Mouse (Mus musculus) hindbrain, embryonic 12.5 days (tissue): Measurements from ENCODE around the gene Zfyve21. TPM values are rescaled to one million over a fixed set of nuclear protein-coding genes. Genes with fewer than 3 reads are reported as not detected.

Experiments used
- ATAC-seq: fragments of 200-750 bp; cut with Nextera tagmentation; 2 replicates; pipeline ENCODE4 v1.8.0; 2017; ENCODE audit warnings: moderate TSS enrichment; ENCODE audit not compliant: low FRiP score
- H3K27ac ChIP-seq: fragments of 300-500 bp; sonication (generic); 2 replicates; pipeline ENCODE4 v1.5.1; 2016; ENCODE audit warnings: mild to moderate bottlenecking
- H3K27me3 ChIP-seq: fragments of 300-500 bp; sonication (generic); 2 replicates; pipeline ENCODE4 v1.6.1; 2016; ENCODE audit warnings: mild to moderate bottlenecking
- H3K36me3 ChIP-seq: fragments of 300-500 bp; sonication (generic); 2 replicates; pipeline ENCODE4 v1.6.1; 2016; ENCODE audit warnings: mild to moderate bottlenecking
- H3K4me1 ChIP-seq: fragments of 300-500 bp; sonication (generic); 2 replicates; pipeline ENCODE4 v1.6.1; 2016
- H3K4me2 ChIP-seq: fragments of 300-500 bp; sonication (generic); replicated peaks from 2 replicates; pipeline ENCODE4 v1.6.1; 2016; ENCODE audit warnings: mild to moderate bottlenecking
- H3K4me3 ChIP-seq: fragments of 300-500 bp; sonication (generic); 2 replicates; pipeline ENCODE4 v1.5.1; 2016; ENCODE audit warnings: mild to moderate bottlenecking
- H3K9ac ChIP-seq: fragments of 300-500 bp; sonication (generic); 2 replicates; pipeline ENCODE4 v1.6.1; 2016; ENCODE audit warnings: mild to moderate bottlenecking, moderate library complexity
- H3K9me3 ChIP-seq: fragments of 300-500 bp; sonication (generic); replicated peaks from 2 replicates; pipeline ENCODE4 v1.6.1; 2016; ENCODE audit warnings: mild to moderate bottlenecking
- WGBS: fragments of 180-500 bp; shearing (Covaris S2); methylation state at CpG from one replicate; pipeline ENCODE4 v1.1.7; 2016; 5-methylcytosine and 5-hydroxymethylcytosine counted together
- polyA plus RNA-seq: library from polyadenylated mRNA; unstranded; fragments of >200 nt; fragmentation: Nextera tagmentation; extraction: Ambion mirVana; gene quantifications from 2 replicates; pipeline ENCODE4 v1.2.1, GENCODE M21; 2016

Zfyve21 gene
- polyA plus RNA-seq, 1 experiment from 2014 or later, result 56.8 TPM

DNA sequence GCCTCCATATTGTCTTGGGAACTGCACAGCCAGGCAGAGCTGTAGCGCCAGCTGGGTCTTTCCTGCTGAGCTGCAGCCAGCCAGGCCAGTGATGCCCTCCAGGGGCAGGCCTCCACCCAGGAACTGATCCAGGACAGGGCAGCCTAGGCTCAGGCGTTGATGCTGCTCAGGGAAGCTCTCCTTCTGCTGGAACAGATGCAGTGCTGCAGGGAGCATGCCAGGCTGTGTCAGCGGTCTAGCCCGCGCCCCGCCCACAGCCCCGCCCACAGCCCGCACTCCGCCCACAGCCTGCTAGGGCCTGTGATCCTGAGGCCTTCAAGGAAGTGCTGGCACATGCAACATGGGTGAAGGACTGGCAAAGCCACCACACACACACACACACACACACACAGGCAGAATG is 4.2 kb upstream of the Zfyve21 start:
- Histone ChIP-seq H3K4me2 (0 out of 2 replicates have a peak overlapping the region, but pooled peaks have one; percentile 5), H3K36me3 (peaks cover 43% of the 10 kb centered on the region), H3K9me3 (no peaks in the 10 kb centered on the region), H3K4me3 (no peak overlapping the region), H3K4me1 (peaks cover 24% of the 10 kb centered on the region), H3K27me3 (no peaks in the 10 kb centered on the region), H3K9ac (peak overlapping the region; percentile 39; the same call in 1 of the 2 replicates), H3K27ac (peak overlapping the region; percentile 71)
- ATAC-seq, result peak; percentile 15
- 10% methylated on average over 9 of the region's 9 CpGs for WGBS

DNA sequence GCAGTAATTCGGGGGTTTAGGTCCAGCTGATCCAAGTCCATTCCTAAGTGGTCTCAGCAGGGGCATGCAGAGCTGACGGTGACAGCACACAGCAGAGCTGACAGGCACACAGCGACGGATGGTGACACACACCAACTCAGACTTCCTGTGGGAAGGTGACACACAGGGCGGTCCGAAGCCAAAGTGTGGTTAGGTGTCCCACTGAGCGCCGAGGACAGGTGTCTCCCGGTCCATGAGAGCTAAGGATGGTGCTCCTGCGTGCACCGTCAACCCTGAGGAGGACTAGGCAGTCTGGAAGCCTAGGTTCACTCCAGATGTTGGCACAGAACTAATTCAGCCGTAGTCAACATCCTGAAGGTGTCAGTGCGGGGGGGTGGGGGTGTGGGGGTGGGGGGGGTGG is 1.9 kb upstream of the Zfyve21 start:
- 86% methylated on average over 13 of the region's 13 CpGs for WGBS
- H3K4me2 ChIP-seq, result no peak overlapping the region
- no peaks in the 10 kb centered on the region for H3K9me3 ChIP-seq
- no peak overlapping the region for H3K9ac ChIP-seq
- no peak for ATAC-seq
- peaks cover 21% of the 10 kb centered on the region for H3K36me3 ChIP-seq
- no peaks in the 10 kb centered on the region for H3K27me3 ChIP-seq
- no peak overlapping the region for H3K4me3 ChIP-seq
- H3K4me1 ChIP-seq, result peaks cover 46% of the 10 kb centered on the region
- no peak overlapping the region for H3K27ac ChIP-seq

DNA sequence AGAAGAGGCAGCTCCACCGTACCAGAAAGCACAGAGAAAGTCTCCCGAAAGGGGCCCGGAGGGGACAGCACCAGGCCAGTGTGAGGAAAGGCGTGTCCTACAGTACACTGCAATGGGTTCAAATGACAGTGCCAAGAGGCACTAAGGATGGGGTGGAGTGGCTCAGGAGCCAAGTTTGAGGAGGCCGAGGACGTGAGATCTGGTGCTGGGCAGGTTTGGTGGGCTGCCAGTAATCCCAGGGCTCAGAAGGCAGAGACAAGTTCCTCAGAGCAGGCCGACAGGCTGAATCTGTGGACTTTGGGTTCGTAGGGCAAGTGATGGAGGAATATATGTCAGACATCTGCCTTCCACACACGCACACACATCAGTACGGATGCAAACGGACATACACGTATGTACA is 1.4 kb upstream of the Zfyve21 start:
- H3K4me1 ChIP-seq, result peaks cover 47% of the 10 kb centered on the region
- peak overlapping the region; percentile 74 for H3K4me3 ChIP-seq
- H3K27ac ChIP-seq, result no peak overlapping the region
- H3K9me3 ChIP-seq, result no peaks in the 10 kb centered on the region
- peaks cover 16% of the 10 kb centered on the region for H3K36me3 ChIP-seq
- 68% methylated on average over 12 of the region's 12 CpGs for WGBS
- no peaks in the 10 kb centered on the region for H3K27me3 ChIP-seq
- H3K9ac ChIP-seq, result no peak overlapping the region
- no peak for ATAC-seq
- peak overlapping the region; percentile 74 for H3K4me2 ChIP-seq

DNA sequence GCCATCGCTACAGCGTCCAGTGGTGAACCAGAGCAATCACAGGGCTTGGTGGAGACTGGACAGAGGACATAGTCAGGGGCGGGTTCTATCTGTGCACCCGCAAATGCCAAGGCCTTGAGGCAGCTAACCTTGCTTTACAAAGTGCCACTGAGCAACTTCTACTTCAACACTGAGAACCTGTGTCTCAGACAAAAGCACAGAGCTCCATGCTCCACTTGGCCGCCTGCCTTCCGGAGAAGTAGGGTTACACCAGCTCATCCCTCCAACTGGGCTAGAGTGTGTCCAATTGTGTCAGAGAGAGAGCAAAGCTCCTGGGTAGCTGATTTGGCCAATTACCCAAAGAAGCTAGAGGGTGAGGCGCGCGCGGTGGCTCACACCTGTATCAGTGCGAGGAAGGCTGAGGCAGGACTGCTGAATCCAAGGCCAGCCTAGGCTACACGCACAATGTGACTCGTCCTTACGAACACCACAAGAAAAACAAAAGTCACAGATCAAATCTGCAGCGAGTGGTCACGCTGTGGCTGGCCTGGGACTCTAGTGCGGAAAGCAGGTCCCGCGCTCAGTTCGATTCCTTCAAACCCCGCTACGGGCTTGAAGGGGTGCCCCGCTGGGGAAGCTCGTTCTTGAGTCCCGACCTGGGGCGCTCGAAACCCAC is 732 bp upstream of the Zfyve21 start:
- H3K4me1 ChIP-seq, result peaks cover 47% of the 10 kb centered on the region

DNA sequence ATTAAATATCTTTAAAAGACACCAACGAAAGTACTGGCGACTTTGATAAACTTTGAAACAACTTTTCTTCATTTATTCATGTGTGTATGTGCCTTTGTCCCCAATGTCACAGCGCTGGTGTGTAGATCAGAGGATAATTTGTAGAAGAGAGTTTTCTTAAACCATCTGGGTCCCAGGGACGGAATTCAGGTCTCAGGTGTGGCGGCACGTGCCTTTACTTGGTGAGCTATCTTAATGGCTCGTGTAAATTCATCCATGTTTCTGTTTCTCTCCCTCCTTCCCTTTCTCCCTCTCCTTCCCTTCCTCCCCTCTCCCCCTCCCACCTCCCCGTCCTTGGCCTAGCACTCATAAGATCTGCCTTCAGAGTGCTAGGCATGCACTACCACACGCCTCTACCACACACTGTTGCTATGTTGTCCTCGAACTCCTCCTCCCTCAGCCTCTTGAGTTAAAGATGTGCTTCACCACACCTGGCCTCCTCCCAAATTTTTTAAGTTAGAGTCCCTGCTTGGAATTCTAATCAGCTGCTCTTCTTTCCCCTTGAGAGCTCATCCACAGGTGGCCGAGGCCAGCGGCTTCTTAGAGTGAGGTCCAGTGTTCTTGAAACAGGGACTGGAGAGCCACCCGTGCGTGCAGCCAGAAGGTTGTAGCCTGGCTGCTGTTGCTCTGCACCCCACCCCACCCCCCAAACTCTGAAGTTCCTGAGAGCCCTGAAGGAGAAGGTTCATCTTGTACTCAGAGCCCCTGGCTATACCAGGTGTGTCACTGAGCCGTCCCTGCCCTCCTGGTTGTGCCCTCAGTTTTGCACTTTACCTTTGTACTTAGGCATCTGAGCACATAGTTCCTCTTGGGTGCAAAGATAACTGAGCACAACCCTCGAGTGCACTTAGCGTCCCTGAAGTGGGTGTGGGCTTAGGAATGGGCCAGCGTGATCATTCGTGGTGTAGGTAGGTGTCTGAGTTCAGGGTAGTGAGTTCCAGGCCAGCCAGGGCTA is 1.1 kb downstream of the Zfyve21 start:
- Histone ChIP-seq H3K27me3 (no peaks in the 10 kb centered on the region), H3K36me3 (no peaks in the 10 kb centered on the region), H3K4me1 (peaks cover 37% of the 10 kb centered on the region), H3K27ac (no peak overlapping the region), H3K9me3 (no peaks in the 10 kb centered on the region), H3K9ac (peak overlapping the region; percentile 77), H3K4me3 (peak overlapping the region; percentile 74), H3K4me2 (peak overlapping the region; percentile 88)
- ATAC-seq, result no peak
- WGBS, result 28% methylated on average over 19 of the region's 19 CpGs

More for the DNA sequence above, 732 bp upstream of the Zfyve21 start:
- peak overlapping the region; percentile 74 for H3K4me2 ChIP-seq
- H3K9ac ChIP-seq, result peak overlapping the region; percentile 56
- no peaks in the 10 kb centered on the region for H3K27me3 ChIP-seq
- H3K4me3 ChIP-seq, result peak overlapping the region; percentile 74
- H3K27ac ChIP-seq, result no peak overlapping the region
- H3K36me3 ChIP-seq, result peaks cover 10% of the 10 kb centered on the region
- no peaks in the 10 kb centered on the region for H3K9me3 ChIP-seq
- no peak for ATAC-seq
- WGBS, result 6% methylated on average over 27 of the region's 27 CpGs

DNA sequence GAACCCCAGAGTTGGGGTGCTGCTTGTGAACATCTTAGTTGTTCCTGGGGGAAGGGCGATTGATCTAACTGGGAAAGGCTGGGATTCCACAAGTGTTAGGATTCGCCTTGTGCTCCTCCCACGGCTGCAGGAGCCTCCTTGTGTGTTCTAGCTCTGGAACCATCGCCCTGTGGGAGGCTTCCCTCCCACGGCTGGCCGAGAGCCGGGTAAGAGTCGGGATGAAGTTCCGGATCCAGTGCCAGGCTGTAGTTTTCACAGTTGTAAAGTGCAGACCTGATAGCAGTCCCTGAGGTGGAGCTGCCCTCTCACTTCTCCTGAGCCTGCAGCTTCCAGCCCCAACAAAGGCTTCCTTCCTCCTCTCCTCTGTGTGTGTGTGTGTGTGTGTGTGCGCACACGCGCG is 2.6 kb downstream of the Zfyve21 start:
- no peak for ATAC-seq
- peak overlapping the region; percentile 11; the same call in 1 of the 2 replicates for H3K4me2 ChIP-seq
- no peak overlapping the region for H3K9ac ChIP-seq
- no peak overlapping the region for H3K4me3 ChIP-seq
- no peaks in the 10 kb centered on the region for H3K9me3 ChIP-seq
- 57% methylated on average over 13 of the region's 13 CpGs for WGBS
- no peaks in the 10 kb centered on the region for H3K36me3 ChIP-seq
- peaks cover 38% of the 10 kb centered on the region for H3K4me1 ChIP-seq
- no peak overlapping the region for H3K27ac ChIP-seq
- H3K27me3 ChIP-seq, result no peaks in the 10 kb centered on the region

DNA sequence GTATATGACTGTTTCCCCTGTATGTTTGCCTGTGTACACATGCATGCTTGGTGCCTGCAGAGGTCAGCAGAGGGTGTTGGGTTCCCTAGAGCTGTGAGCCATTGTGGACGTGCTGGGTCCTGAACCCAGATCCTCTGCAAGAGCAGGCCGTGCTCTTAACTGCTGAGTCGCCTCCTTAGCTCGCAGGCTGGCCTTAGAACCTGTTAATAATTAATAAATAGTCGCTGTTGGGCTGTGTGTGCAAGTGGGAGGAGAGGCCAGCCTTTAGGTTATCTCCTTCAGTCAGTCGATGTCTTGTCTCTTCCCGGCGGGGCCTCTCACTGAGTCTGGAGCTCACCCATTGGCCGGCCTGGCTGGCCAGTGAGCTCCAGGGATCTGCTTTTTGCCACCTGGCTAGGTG is 3.0 kb downstream of the Zfyve21 start:
- Histone ChIP-seq H3K9ac (no peak overlapping the region), H3K27me3 (no peaks in the 10 kb centered on the region), H3K36me3 (no peaks in the 10 kb centered on the region), H3K4me2 (0 out of 2 replicates have a peak overlapping the region, but pooled peaks have one; percentile 11), H3K9me3 (no peaks in the 10 kb centered on the region), H3K27ac (no peak overlapping the region), H3K4me1 (peaks cover 43% of the 10 kb centered on the region), H3K4me3 (no peak overlapping the region)
- no peak for ATAC-seq
- 60% methylated on average over 9 of the region's 9 CpGs for WGBS

DNA sequence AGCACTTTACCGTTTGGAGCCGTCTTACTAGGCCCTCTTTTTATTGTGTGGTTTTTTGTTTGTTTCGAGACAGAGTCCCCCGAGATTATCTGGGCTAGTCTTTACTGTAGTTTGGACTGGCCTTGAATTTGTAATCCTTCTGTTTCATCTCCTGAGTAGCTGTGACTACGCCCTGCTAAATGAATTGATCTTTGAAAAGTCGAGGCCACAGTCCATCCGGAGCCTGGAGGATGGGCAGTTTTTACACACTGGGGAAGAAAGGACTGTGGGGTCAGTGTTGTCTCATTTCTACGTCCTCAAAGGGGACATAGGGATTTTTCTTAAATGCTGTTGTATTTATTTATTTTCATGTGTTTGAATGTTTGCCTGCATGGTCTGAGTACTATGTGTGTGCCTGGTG is 4.0 kb downstream of the Zfyve21 start:
- Histone ChIP-seq H3K4me2 (no peak overlapping the region), H3K36me3 (0 out of 2 replicates have a peak, but pooled peaks cover 1% of the 10 kb centered on the region), H3K9ac (no peak overlapping the region), H3K4me1 (peaks cover 40% of the 10 kb centered on the region), H3K27ac (no peak overlapping the region), H3K4me3 (no peak overlapping the region), H3K27me3 (no peaks in the 10 kb centered on the region), H3K9me3 (no peaks in the 10 kb centered on the region)
- WGBS, result 91% methylated on average over 8 of the region's 8 CpGs
- no peak for ATAC-seq

DNA sequence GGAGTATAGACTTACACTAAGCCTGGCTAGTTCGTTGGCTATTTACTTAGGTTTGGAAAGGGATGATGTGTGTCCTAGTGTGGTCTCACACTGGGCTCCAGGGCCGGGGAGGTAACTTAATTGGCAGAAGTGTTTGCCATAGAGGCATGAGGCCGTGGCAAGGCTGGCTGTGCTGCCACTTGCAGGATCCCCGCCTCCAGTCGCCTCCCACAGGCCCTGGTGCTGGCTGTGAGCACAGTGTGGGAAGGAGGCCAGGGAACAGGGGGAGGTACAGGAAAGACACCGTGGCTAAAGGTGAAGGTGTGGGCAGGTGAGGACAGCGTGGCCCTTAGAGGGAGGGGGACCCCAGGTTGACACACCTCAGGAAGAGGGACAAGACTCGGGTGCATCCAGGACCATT is 6.0 kb downstream of the Zfyve21 start:
- H3K27me3 ChIP-seq, result no peaks in the 10 kb centered on the region
- H3K36me3 ChIP-seq, result peaks cover 20% of the 10 kb centered on the region
- H3K9me3 ChIP-seq, result no peaks in the 10 kb centered on the region
- H3K27ac ChIP-seq, result no peak overlapping the region
- H3K4me2 ChIP-seq, result no peak overlapping the region
- no peak overlapping the region for H3K4me3 ChIP-seq
- peaks cover 33% of the 10 kb centered on the region for H3K4me1 ChIP-seq
- ATAC-seq, result no peak
- no peak overlapping the region for H3K9ac ChIP-seq
- WGBS, result 76% methylated on average over 8 of the region's 8 CpGs

DNA sequence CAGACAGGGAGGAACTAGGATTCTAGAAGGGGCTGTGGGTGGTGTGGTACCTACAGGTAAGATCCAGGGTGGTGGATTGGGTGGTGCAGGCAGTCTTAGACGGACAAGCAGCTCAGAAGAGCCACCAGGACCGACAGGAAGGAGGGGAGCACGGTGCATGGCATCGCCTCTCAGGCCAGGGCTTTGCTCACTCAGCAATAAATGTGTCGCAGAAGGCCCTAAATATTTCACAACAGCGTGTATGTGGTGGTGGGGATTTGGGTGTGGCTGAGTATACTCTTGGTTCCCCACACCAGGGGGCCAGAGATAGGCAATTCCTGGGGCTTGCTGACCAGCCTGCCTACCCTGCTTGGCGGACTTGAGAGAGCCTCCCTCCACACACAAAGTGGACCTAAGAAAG is 6.7 kb downstream of the Zfyve21 start:
- Histone ChIP-seq H3K4me2 (no peak overlapping the region), H3K36me3 (peaks cover 28% of the 10 kb centered on the region), H3K27ac (no peak overlapping the region), H3K9ac (no peak overlapping the region), H3K4me1 (peaks cover 25% of the 10 kb centered on the region), H3K4me3 (no peak overlapping the region), H3K27me3 (no peaks in the 10 kb centered on the region), H3K9me3 (no peaks in the 10 kb centered on the region)
- 94% methylated on average over 7 of the region's 7 CpGs for WGBS
- no peak for ATAC-seq

DNA sequence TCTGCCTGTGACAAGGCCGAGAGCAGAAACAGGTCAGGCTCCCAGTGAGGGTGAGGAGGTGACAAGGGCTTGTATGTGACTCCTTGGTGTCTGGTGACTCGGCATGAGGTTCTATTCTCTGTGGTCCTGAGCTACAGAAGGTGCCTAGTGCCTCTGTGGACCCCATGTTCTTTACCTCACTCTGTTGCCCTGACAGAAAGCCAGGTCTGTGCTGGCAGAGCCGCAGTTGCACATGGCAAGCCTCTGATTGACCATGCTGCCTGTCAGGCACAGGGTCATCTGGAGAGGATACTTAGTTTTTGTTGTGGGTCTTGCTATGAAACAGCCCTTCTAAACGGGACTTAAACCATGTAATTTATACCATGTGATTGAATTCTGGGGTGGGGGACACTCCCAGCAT is 8.0 kb downstream of the Zfyve21 start:
- Histone ChIP-seq H3K36me3 (peaks cover 40% of the 10 kb centered on the region), H3K9ac (no peak overlapping the region), H3K4me2 (no peak overlapping the region), H3K27me3 (no peaks in the 10 kb centered on the region), H3K4me3 (no peak overlapping the region), H3K9me3 (no peaks in the 10 kb centered on the region), H3K27ac (no peak overlapping the region), H3K4me1 (peaks cover 14% of the 10 kb centered on the region)
- WGBS, result 68% methylated on average over 4 of the region's 4 CpGs
- no peak for ATAC-seq

DNA sequence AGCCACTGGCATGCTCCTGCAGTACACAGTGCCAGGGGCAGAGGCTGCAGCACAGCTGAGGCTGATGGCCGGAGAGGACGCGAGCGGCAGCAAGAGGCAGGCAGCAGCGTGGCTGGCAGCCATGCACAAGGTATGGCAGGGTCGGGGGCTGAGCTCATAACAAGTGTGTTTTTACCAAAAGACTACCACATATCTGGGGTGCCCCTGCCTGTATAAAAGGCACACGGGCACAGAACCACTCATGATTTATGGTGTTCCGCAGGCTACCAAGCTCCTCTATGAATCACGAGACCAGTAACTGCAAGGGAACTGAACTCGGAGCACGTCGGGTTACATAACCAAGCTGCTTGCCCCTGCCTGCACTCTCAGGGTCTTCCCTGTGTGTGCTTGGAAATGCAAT is 13.6 kb downstream of the Zfyve21 start:
- no peak overlapping the region for H3K27ac ChIP-seq
- no peak overlapping the region for H3K4me3 ChIP-seq
- ATAC-seq, result no peak
- no peaks in the 10 kb centered on the region for H3K27me3 ChIP-seq
- H3K9ac ChIP-seq, result no peak overlapping the region
- no peaks in the 10 kb centered on the region for H3K9me3 ChIP-seq
- no peaks in the 10 kb centered on the region for H3K4me1 ChIP-seq
- H3K36me3 ChIP-seq, result peaks cover 83% of the 10 kb centered on the region
- no peak overlapping the region for H3K4me2 ChIP-seq
- 95% methylated on average over 12 of the region's 12 CpGs for WGBS
